Mouse (Mus musculus): ENCODE results near the gene Ttc7b.

Ttc7b gene

GRCm38 (mm10) chr12:100304280-100304679 is 216.3 kb downstream of the Ttc7b start:
- no peak for DNase-seq (ENCODE audit: low spot score in 2 of 2)

- peak; percentile 50 to 72 for DNase-seq (ENCODE audit: low spot score in 2 of 2)
Observed at GRCm38 (mm10) chr12:100303141-100303540, 217.5 kb downstream of the Ttc7b start.

GRCm38 (mm10) chr12:100300446-100300845 is 220.2 kb downstream of the Ttc7b start:
- no peak for DNase-seq (ENCODE audit: low spot score in 2 of 2)

GRCm38 (mm10) chr12:100299322-100299726 is 221.3 kb downstream of the Ttc7b start:
- no peak for DNase-seq (ENCODE audit: low spot score in 2 of 2)

- no peak for DNase-seq (ENCODE audit: low spot score in 2 of 2)
Observed at GRCm38 (mm10) chr12:100298788-100299187, 221.8 kb downstream of the Ttc7b start.

- DNase-seq (ENCODE audit: low spot score in 2 of 2) = no peak
Observed at GRCm38 (mm10) chr12:100297961-100298360, 222.7 kb downstream of the Ttc7b start.

- no peak for DNase-seq (ENCODE audit: low spot score in 2 of 2)
Observed at GRCm38 (mm10) chr12:100294457-100294856, 226.2 kb downstream of the Ttc7b start.

GRCm38 (mm10) chr12:100293956-100294355 is 226.7 kb downstream of the Ttc7b start:
- DNase-seq (ENCODE audit: low spot score in 2 of 2) = no peak

GRCm38 (mm10) chr12:100290711-100291685 is 229.6 kb downstream of the Ttc7b start:
- peak; percentile 89 to 90 for DNase-seq (ENCODE audit: low spot score in 2 of 2)

- no peak for DNase-seq (ENCODE audit: low spot score in 2 of 2)
Observed at GRCm38 (mm10) chr12:100290178-100290531, 230.5 kb downstream of the Ttc7b start.

GRCm38 (mm10) chr12:100289267-100290177 is 231.1 kb downstream of the Ttc7b start:
- DNase-seq (ENCODE audit: low spot score in 2 of 2) = peak; percentile 50 to 51

GRCm38 (mm10) chr12:100288018-100288417 is 232.6 kb downstream of the Ttc7b start:
- DNase-seq (ENCODE audit: low spot score in 2 of 2) = no peak

- no peak for DNase-seq (ENCODE audit: low spot score in 2 of 2)
Observed at GRCm38 (mm10) chr12:100287565-100287964, 233.1 kb downstream of the Ttc7b start.

- DNase-seq (ENCODE audit: low spot score in 2 of 2) = no peak
Observed at GRCm38 (mm10) chr12:100283283-100283682, 237.3 kb downstream of the Ttc7b start.

GRCm38 (mm10) chr12:100282025-100282885 is 238.4 kb downstream of the Ttc7b start:
- no peak for DNase-seq (ENCODE audit: low spot score in 2 of 2)

- no peak for DNase-seq (ENCODE audit: low spot score in 2 of 2)
Observed at GRCm38 (mm10) chr12:100280972-100281794, 239.4 kb downstream of the Ttc7b start.

GRCm38 (mm10) chr12:100279898-100280297 is 240.7 kb downstream of the Ttc7b start:
- no peak for DNase-seq (ENCODE audit: low spot score in 2 of 2)

GRCm38 (mm10) chr12:100278358-100278757 is 242.3 kb downstream of the Ttc7b start:
- no peak for DNase-seq (ENCODE audit: low spot score in 2 of 2)

GRCm38 (mm10) chr12:100277534-100277905 is 243.1 kb downstream of the Ttc7b start:
- DNase-seq (ENCODE audit: low spot score in 2 of 2) = no peak
